Mouse (Mus musculus) heart, postnatal 0 days (tissue): ENCODE measurements around the gene Polr2j. TPM values are rescaled to one million over a fixed set of nuclear protein-coding genes. Genes with fewer than 3 reads are reported as not detected.

Experiments
- ATAC-seq: fragments of 200-750 bp; cut with Nextera tagmentation; 2 replicates; pipeline ENCODE4 v1.8.0; 2017; ENCODE audit warnings: low read depth, moderate number of reproducible peaks, moderate library complexity; ENCODE audit not compliant: insufficient read depth
- DNase-seq: peaks from one replicate; pipeline ENCODE4 v3.0.0-alpha.2; 2016; ENCODE audit warnings: low spot score
- H3K27ac ChIP-seq: fragments of 300-500 bp; sonication (generic); 2 replicates; pipeline ENCODE4 v1.5.1; 2014; ENCODE audit warnings: low read depth, mild to moderate bottlenecking
- H3K27me3 ChIP-seq: fragments of 300-500 bp; sonication (generic); 2 replicates; pipeline ENCODE4 v1.6.1; 2014; ENCODE audit warnings: low read length, mixed read lengths; ENCODE audit not compliant: control insufficient read depth, insufficient read depth
- H3K36me3 ChIP-seq: fragments of 300-500 bp; sonication (generic); replicated peaks from 2 replicates; pipeline ENCODE4 v1.6.1; 2014; ENCODE audit warnings: low read length, mixed read lengths; ENCODE audit not compliant: control insufficient read depth, insufficient read depth
- H3K4me1 ChIP-seq: fragments of 300-500 bp; sonication (generic); 2 replicates; pipeline ENCODE4 v1.6.1; 2014; ENCODE audit warnings: antibody characterized with exemption; ENCODE audit not compliant: control insufficient read depth, insufficient read depth
- H3K4me2 ChIP-seq: fragments of 300-500 bp; sonication (generic); 2 replicates; pipeline ENCODE4 v1.6.1; 2014; ENCODE audit warnings: low read depth, mild to moderate bottlenecking, low read length, moderate library complexity
- H3K4me3 ChIP-seq: fragments of 300-500 bp; sonication (generic); 2 replicates; pipeline ENCODE4 v1.5.1; 2014; ENCODE audit warnings: low read depth, low read length
- H3K9ac ChIP-seq: fragments of 300-500 bp; sonication (generic); replicated peaks from 2 replicates; pipeline ENCODE4 v1.6.1; 2014; ENCODE audit warnings: low read depth, low read length, mixed read lengths
- H3K9me3 ChIP-seq: fragments of 300-500 bp; sonication (generic); replicated peaks from 2 replicates; pipeline ENCODE4 v1.6.1; 2016; ENCODE audit warnings: low read length; ENCODE audit not compliant: control insufficient read depth
- CTCF ChIP-seq: IDR thresholded peaks from 2 replicates; pipeline ENCODE4 v1.5.1; 2016; ENCODE audit warnings: antibody characterized with exemption, control low read depth, low read depth
- EP300 ChIP-seq: IDR thresholded peaks from 2 replicates; pipeline ENCODE4 v1.6.1; 2016; ENCODE audit warnings: antibody characterized with exemption, low read depth
- WGBS: fragments of 180-500 bp; shearing (Covaris S2); extraction: QIAGEN DNeasy Blood & Tissue Kit; methylation state at CpG from one replicate; pipeline ENCODE4 v1.1.7; 2014; 5-methylcytosine and 5-hydroxymethylcytosine counted together
- polyA plus RNA-seq: library from polyadenylated mRNA; unstranded; fragments of >200 nt; fragmentation: Nextera tagmentation; extraction: Ambion mirVana; gene quantifications from 2 replicates; pipeline ENCODE4 v1.2.1, GENCODE M21; 2015
- total RNA-seq: library from RNA; depleted of rRNA; stranded (reverse); fragments of >200 nt; gene quantifications from 2 replicates; pipeline ENCODE4 v1.2.3, GENCODE M21; 2014; ENCODE audit warnings: low replicate concordance

Gene Polr2j
- total and polyA plus RNA-seq, 2 experiments from 2014 or later, result 59.8 to 145 TPM

GRCm38 (mm10) chr5:136084891-136085651 is 31.4 kb upstream of the Polr2j start:
- 34% methylated on average over 19 of the region's 21 CpGs for WGBS
- H3K9ac ChIP-seq, result no peak overlapping the region
- ATAC-seq, result no peak
- no peak overlapping the region for H3K27ac ChIP-seq
- H3K27me3 ChIP-seq, result peaks cover 20% of the 10 kb centered on the region
- peak overlapping the region; percentile 93; the same call in 1 of the 2 replicates for H3K4me2 ChIP-seq
- H3K9me3 ChIP-seq, result no peaks in the 10 kb centered on the region
- TF ChIP-seq EP300 (no peak), CTCF (no peak)
- H3K4me1 ChIP-seq, result no peaks in the 10 kb centered on the region
- no peaks in the 10 kb centered on the region for H3K36me3 ChIP-seq
- H3K4me3 ChIP-seq, result peak overlapping the region; percentile 55; the same call in 1 of the 2 replicates
- no peak for DNase-seq

- TF ChIP-seq CTCF (no peak), EP300 (no peak)
- H3K36me3 ChIP-seq, result no peaks in the 10 kb centered on the region
- DNase-seq (no peak), ATAC-seq (no peak)
- no peak overlapping the region for H3K9ac ChIP-seq
- H3K4me3 ChIP-seq, result no peak overlapping the region
- WGBS, result 87% methylated on average over 8 of the region's 8 CpGs
- H3K9me3 ChIP-seq, result no peaks in the 10 kb centered on the region
- no peak overlapping the region for H3K4me2 ChIP-seq
- H3K27me3 ChIP-seq, result peaks cover 20% of the 10 kb centered on the region
- no peaks in the 10 kb centered on the region for H3K4me1 ChIP-seq
- H3K27ac ChIP-seq, result no peak overlapping the region
Observed at GRCm38 (mm10) chr5:136086290-136086689, 30.1 kb upstream of the Polr2j start.

- TF ChIP-seq CTCF, result peak; percentile 42
- TF ChIP-seq EP300, result no peak
- Histone ChIP-seq H3K4me1 (no peaks in the 10 kb centered on the region), H3K9ac (no peak overlapping the region), H3K27me3 (peaks cover 19% of the 10 kb centered on the region), H3K4me3 (no peak overlapping the region), H3K9me3 (no peaks in the 10 kb centered on the region), H3K4me2 (no peak overlapping the region), H3K27ac (no peak overlapping the region), H3K36me3 (no peaks in the 10 kb centered on the region)
- WGBS, result 20% methylated on average over 14 of the region's 14 CpGs
- no peak for ATAC-seq
- DNase-seq, result no peak
Observed at GRCm38 (mm10) chr5:136088821-136089575, 27.4 kb upstream of the Polr2j start.

- Histone ChIP-seq H3K4me1 (no peaks in the 10 kb centered on the region), H3K9ac (no peak overlapping the region), H3K36me3 (no peaks in the 10 kb centered on the region), H3K4me2 (no peak overlapping the region), H3K9me3 (no peaks in the 10 kb centered on the region), H3K4me3 (no peak overlapping the region), H3K27me3 (no peaks in the 10 kb centered on the region), H3K27ac (no peak overlapping the region)
- no peak for DNase-seq
- no peak for ATAC-seq
- WGBS, result 54% methylated on average over 5 of the region's 5 CpGs
- TF ChIP-seq EP300, result no peak
- TF ChIP-seq CTCF, result no peak
Observed at GRCm38 (mm10) chr5:136091927-136092326, 24.5 kb upstream of the Polr2j start.

GRCm38 (mm10) chr5:136094249-136095010 is 22.0 kb upstream of the Polr2j start:
- Histone ChIP-seq H3K4me1 (no peaks in the 10 kb centered on the region), H3K36me3 (no peaks in the 10 kb centered on the region), H3K27ac (no peak overlapping the region), H3K4me2 (no peak overlapping the region), H3K9me3 (no peaks in the 10 kb centered on the region), H3K27me3 (no peaks in the 10 kb centered on the region), H3K9ac (no peak overlapping the region), H3K4me3 (no peak overlapping the region)
- 39% methylated on average over 8 of the region's 8 CpGs for WGBS
- DNase-seq, result no peak
- no peak for TF ChIP-seq EP300
- no peak for TF ChIP-seq CTCF
- no peak for ATAC-seq
